Mouse (Mus musculus) cerebellum, adult 9-11 months (tissue): Measurements from ENCODE around the gene Zfp423.

Experiments
- DNase-seq: peaks from one replicate; pipeline ENCODE4 v3.0.0; 2022

Zfp423 gene

DNA sequence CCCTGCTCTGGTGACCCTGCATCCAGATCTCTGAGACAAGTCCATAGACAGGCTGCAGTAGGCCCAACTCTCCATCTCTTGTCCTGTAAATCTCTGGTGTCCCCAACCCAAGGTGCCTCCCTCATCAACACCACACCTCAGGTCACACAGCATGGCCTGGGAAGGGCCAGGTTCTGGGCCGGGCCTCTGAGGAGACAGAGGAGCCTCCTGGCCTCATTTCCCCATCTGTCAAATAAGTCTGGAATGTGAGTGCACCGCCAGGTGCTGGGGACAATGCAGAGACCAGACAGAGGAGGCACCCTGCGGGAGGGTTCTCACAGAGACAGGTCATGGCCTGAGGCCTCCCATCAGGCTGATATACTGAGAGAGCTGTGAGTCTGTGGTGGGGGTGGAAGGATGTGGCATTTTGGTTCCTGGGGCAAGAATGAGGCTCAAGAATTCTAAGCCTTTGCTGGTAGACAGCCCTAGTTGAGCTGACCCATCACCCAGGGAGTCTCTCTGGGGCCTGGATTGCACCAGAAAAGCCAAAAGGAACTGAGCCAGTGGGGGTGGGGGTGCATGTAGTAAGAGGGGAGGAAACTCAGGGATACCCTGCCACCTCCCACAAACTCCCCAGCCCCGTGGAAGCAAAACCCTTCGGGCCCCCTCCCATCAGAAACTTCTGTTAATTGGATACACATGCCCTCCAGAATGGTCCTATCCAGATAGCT lies 15.0 kb downstream of the Zfp423 start:
- DNase-seq = peak; percentile 45

GRCm38 (mm10) chr8:87943651-87944091 lies 15.7 kb downstream of the Zfp423 start:
- peak; percentile 63 for DNase-seq

- DNase-seq = peak; percentile 68
These were observed 18.7 kb downstream of the Zfp423 start for GRCm38 (mm10) chr8:87940646-87941045.

DNA sequence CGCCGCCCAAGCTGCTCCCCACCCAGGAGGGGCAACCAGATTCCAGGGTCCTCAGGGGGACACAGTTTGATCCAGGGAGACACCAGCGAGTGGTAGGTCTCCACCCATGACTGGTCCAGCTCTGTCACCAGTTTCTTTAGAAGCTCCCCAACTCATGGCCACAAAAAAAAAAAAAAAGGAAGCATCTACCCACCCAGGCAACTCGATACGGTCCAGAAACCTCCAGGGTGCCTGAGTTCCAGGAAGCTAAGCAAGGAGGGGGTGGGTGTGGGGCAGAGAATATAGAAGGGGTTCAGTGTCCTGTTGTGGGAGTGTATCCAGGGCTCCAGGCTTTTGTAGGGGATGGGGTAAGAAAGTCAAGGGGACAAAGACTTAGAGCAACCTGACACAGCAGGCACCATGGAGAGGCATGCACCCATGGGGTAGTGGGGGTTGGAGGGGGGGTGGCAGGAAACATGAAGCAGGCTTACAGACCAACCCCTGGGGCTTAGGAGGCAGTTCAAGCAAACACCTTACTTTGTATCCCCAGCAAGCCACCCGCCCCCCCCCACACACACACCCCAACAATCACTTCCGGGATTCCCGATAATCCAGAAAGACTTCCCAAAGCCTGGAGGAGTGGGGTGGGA lies 20.0 kb downstream of the Zfp423 start:
- DNase-seq = no peak

- peak; percentile 72 for DNase-seq
These were observed 20.8 kb downstream of the Zfp423 start for GRCm38 (mm10) chr8:87938351-87939232.

- DNase-seq = no peak
These were observed 22.2 kb downstream of the Zfp423 start for GRCm38 (mm10) chr8:87937211-87937610.

- no peak for DNase-seq
These were observed 24.2 kb downstream of the Zfp423 start for GRCm38 (mm10) chr8:87935088-87935680.

DNA sequence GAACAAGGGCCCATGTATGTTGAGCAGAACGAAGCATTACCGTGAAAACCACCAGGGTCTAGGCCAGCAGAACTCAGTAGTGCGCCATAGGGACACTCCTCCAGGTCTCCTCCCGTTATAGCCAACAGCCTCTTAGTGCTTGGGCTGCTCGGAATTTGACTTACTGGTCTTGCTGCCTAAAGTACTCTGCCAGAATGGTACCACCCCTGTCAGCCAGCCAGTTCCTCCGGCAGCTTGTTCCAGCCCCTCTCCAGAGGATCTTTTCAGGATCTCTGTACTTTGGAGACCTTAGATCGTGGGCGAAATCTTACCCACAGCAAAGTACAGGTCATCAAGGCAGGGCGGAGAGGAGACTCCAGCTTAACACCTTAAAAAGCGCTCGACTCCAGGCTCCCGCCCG lies 25.2 kb downstream of the Zfp423 start:
- no peak for DNase-seq

- DNase-seq = no peak
These were observed 25.6 kb downstream of the Zfp423 start for GRCm38 (mm10) chr8:87933752-87934151.

GRCm38 (mm10) chr8:87928857-87929256 lies 30.5 kb downstream of the Zfp423 start:
- no peak for DNase-seq

- DNase-seq = no peak
These were observed 32.2 kb downstream of the Zfp423 start for GRCm38 (mm10) chr8:87927034-87927830.

GRCm38 (mm10) chr8:87926098-87926890 lies 33.1 kb downstream of the Zfp423 start:
- peak; percentile 53 for DNase-seq

DNA sequence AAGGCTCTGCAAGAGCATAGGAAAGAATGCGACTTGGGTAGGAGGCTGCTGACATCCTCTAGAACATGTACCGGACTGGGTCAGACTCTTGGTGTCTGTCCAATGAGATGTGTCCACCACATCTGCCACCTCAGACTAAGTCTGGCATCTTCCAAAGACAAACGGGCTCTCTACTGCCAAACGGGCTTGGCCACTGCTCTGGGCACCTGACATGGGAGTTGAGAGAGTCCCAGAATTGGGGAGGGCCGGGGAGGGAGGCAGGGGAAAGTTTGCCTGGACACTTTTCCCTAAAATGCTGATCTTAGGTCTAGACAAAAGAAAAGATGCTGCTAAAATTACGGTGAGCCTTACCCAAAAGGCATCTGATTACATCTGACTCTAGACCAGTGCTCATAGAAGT lies 36.5 kb downstream of the Zfp423 start:
- DNase-seq = no peak

DNA sequence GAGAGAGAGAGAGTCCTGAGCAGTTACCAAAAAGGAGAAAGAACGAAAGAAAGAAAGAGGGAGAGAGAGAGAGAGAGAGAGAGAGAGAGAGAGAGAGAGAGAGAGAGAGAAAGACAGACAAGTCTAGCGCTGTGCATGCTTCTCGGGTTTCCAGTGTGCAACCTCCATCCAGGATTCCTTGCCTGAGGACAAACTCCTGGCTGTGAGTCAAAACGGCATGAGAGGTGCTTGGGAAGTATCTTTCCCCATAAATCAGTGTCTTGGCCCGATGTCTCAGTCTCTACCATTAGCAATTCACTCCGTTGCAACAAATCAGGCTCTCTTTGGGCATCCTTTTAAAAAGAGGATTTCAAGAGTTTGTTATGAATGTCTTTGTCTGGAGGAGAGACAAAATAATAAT lies 36.9 kb downstream of the Zfp423 start:
- DNase-seq = no peak

DNA sequence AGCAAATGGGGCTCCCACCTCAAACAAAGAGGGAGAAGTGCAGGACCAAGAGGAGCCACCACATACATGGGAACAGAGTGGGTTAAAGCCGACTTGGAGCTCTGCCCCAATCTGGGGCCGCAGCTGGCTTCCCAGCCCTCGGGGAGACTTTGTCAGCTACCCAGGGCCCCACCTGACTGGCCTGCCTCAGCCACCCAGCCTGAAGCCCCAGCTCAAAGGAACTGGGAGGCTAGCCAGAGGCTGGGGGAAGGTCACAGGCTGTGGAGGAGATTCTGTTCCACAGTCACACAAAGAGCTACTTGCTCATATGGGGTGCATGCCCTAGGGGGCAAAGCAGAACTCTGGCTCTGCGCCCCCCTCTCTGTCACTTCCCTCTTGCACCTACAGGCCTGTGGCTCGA lies 41.4 kb downstream of the Zfp423 start:
- no peak for DNase-seq

- DNase-seq = no peak
These were observed 43.6 kb downstream of the Zfp423 start for GRCm38 (mm10) chr8:87915763-87916162.

- no peak for DNase-seq
These were observed 45.0 kb downstream of the Zfp423 start for GRCm38 (mm10) chr8:87914247-87914967.

DNA sequence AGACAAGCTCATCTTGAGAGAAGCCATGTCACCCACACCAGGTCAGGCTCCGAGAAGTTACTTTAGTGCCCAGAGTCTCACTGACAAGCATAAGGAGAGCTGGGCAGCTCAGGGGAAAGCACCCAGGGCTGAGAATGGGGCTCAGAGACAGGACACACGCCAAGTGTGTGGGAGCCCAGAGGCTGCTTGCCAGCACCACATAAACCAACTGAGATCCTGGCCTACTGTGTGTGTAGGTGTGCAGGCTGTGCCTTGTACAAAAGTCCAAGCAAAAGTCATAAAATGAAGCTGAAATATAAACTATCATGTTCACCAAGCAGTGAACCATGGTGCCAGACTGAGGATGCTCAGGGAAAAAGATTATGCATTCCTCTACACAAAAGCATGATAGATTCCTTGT lies 50.5 kb downstream of the Zfp423 start:
- no peak for DNase-seq

- DNase-seq = no peak
These were observed 54.0 kb downstream of the Zfp423 start for GRCm38 (mm10) chr8:87905404-87905803.

GRCm38 (mm10) chr8:87904108-87904507 lies 55.3 kb downstream of the Zfp423 start:
- no peak for DNase-seq
